Mouse (Mus musculus): ENCODE measurements around the gene Oaz2. TPM values are rescaled to one million over a fixed set of nuclear protein-coding genes. Genes with fewer than 3 reads are reported as not detected.

The Oaz2 gene
- polyA plus RNA-seq, 1 experiment from 2014 or later: 455 TPM

GRCm38 (mm10) chr9:65630631-65631353 is 37.0 kb upstream of the Oaz2 start:
- WGBS: under 1% methylated on average over 66 of the region's 78 CpGs
- peaks cover 18% of the 10 kb centered on the region for H3K4me1 ChIP-seq (replicated peaks; ENCODE audit: control insufficient read depth, insufficient read depth, low read length)

GRCm38 (mm10) chr9:65631354-65632021 is 36.3 kb upstream of the Oaz2 start:
- no peak for ATAC-seq (ENCODE audit: low read depth)
- H3K9ac ChIP-seq (ENCODE audit: low read length): peak overlapping the region; percentile 73
- peaks cover 18% of the 10 kb centered on the region for H3K4me1 ChIP-seq (replicated peaks; ENCODE audit: control insufficient read depth, insufficient read depth, low read length)
- H3K4me3 ChIP-seq (ENCODE audit: low read length): peak overlapping the region; percentile 76
- peaks cover 28% of the 10 kb centered on the region for H3K27me3 ChIP-seq (ENCODE audit: control insufficient read depth, insufficient read depth, low read depth, low read length)
- no peak overlapping the region for H3K27ac ChIP-seq (ENCODE audit: low read length)
- no peaks in the 10 kb centered on the region for H3K36me3 ChIP-seq (ENCODE audit: control insufficient read depth, insufficient read depth, low read length)
- H3K4me2 ChIP-seq (ENCODE audit: low read depth, low read length): peak overlapping the region; percentile 99
- no peaks in the 10 kb centered on the region for H3K9me3 ChIP-seq (ENCODE audit: control insufficient read depth, low read length)
- WGBS: 27% methylated on average over 16 of the region's 16 CpGs

More at GRCm38 (mm10) chr9:65630631-65631353, 37.0 kb upstream of the Oaz2 start:
- Histone ChIP-seq H3K4me2 (ENCODE audit: low read depth, low read length) (peak overlapping the region; percentile 99), H3K9ac (ENCODE audit: low read length) (peak overlapping the region; percentile 73), H3K4me3 (ENCODE audit: low read length) (peak overlapping the region; percentile 76), H3K27me3 (ENCODE audit: control insufficient read depth, insufficient read depth, low read depth, low read length) (peaks cover 30% of the 10 kb centered on the region), H3K36me3 (ENCODE audit: control insufficient read depth, insufficient read depth, low read length) (no peaks in the 10 kb centered on the region), H3K27ac (ENCODE audit: low read length) (peak overlapping the region; percentile 27; the same call in 1 of the 2 replicates), H3K9me3 (ENCODE audit: control insufficient read depth, low read length) (no peaks in the 10 kb centered on the region)
- peak; percentile 66 for ATAC-seq (ENCODE audit: low read depth)

- peaks cover 10% of the 10 kb centered on the region for H3K27me3 ChIP-seq (ENCODE audit: control insufficient read depth, insufficient read depth, low read depth, low read length)
- no peaks in the 10 kb centered on the region for H3K36me3 ChIP-seq (ENCODE audit: control insufficient read depth, insufficient read depth, low read length)
- no peak overlapping the region for H3K27ac ChIP-seq (ENCODE audit: low read length)
- no peaks in the 10 kb centered on the region for H3K9me3 ChIP-seq (ENCODE audit: control insufficient read depth, low read length)
- H3K9ac ChIP-seq (ENCODE audit: low read length): no peak overlapping the region
- no peak overlapping the region for H3K4me2 ChIP-seq (ENCODE audit: low read depth, low read length)
- WGBS: 75% methylated on average over 1 of the region's 1 CpGs
- peaks cover 11% of the 10 kb centered on the region for H3K4me1 ChIP-seq (replicated peaks; ENCODE audit: control insufficient read depth, insufficient read depth, low read length)
- no peak overlapping the region for H3K4me3 ChIP-seq (ENCODE audit: low read length)
- no peak for ATAC-seq (ENCODE audit: low read depth)
Measured at GRCm38 (mm10) chr9:65635766-65636165, 32.0 kb upstream of the Oaz2 start.

DNA sequence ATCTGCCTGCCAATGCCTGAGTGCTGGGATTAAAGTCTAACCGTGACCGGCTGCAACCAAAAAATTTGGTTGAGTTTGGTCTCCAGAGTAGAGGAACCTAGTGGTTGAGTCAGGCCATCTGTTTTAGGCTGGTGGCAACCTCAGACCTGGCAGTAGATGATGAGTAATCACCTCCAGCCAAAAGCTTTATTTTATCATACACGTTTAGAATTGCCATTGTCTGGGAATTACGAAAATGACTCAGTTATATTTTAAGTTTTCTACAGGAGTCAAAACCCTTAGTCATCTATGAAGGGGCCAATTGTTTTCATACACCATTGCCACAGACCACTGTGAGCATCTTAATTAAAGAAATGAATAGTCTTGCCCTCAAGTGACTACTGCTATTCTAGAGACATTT is 30.9 kb upstream of the Oaz2 start:
- H3K4me2 ChIP-seq (ENCODE audit: low read depth, low read length): no peak overlapping the region
- H3K27me3 ChIP-seq (ENCODE audit: control insufficient read depth, insufficient read depth, low read depth, low read length): no peaks in the 10 kb centered on the region; the same call in 1 of the 2 replicates
- H3K4me3 ChIP-seq (ENCODE audit: low read length): no peak overlapping the region
- no peaks in the 10 kb centered on the region for H3K9me3 ChIP-seq (ENCODE audit: control insufficient read depth, low read length)
- peaks cover 8% of the 10 kb centered on the region; the same call in 1 of the 2 replicates for H3K4me1 ChIP-seq (replicated peaks; ENCODE audit: control insufficient read depth, insufficient read depth, low read length)
- no peak overlapping the region for H3K9ac ChIP-seq (ENCODE audit: low read length)
- ATAC-seq (ENCODE audit: low read depth): no peak
- WGBS: 82% methylated on average over 4 of the region's 4 CpGs
- no peak overlapping the region for H3K27ac ChIP-seq (ENCODE audit: low read length)
- no peaks in the 10 kb centered on the region for H3K36me3 ChIP-seq (ENCODE audit: control insufficient read depth, insufficient read depth, low read length)

DNA sequence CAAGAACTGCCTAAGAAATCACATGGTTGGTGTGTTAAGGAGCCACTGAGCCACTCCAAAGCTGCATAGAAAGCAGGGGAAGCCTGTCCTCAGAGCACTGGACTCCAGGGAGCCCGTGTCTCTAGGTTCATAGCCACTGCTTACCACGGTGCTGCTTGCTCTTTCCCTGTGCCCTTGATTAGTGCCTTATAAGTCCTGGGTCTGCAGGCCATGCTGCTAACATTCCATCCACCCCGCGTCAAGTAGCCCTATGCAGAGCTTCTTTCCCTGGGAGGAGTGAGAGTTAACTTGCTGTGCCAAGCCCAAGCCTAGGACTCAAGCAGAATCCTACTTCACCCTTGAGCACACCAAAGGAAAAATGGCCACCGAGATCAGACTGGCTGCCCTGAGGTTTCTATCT is 28.7 kb upstream of the Oaz2 start:
- ATAC-seq (ENCODE audit: low read depth): no peak
- Histone ChIP-seq H3K4me2 (ENCODE audit: low read depth, low read length) (no peak overlapping the region), H3K27ac (ENCODE audit: low read length) (no peak overlapping the region), H3K27me3 (ENCODE audit: control insufficient read depth, insufficient read depth, low read depth, low read length) (no peaks in the 10 kb centered on the region), H3K4me1 (replicated peaks; ENCODE audit: control insufficient read depth, insufficient read depth, low read length) (peaks cover 8% of the 10 kb centered on the region; the same call in 1 of the 2 replicates), H3K36me3 (ENCODE audit: control insufficient read depth, insufficient read depth, low read length) (no peaks in the 10 kb centered on the region), H3K9me3 (ENCODE audit: control insufficient read depth, low read length) (no peaks in the 10 kb centered on the region), H3K4me3 (ENCODE audit: low read length) (no peak overlapping the region), H3K9ac (ENCODE audit: low read length) (no peak overlapping the region)
- 58% methylated on average over 5 of the region's 5 CpGs for WGBS

- peak; percentile 45; the same call in 1 of the 2 replicates for ATAC-seq (ENCODE audit: low read depth)
- peaks cover 8% of the 10 kb centered on the region; the same call in 1 of the 2 replicates for H3K4me1 ChIP-seq (replicated peaks; ENCODE audit: control insufficient read depth, insufficient read depth, low read length)
Measured at GRCm38 (mm10) chr9:65640838-65641410, 26.9 kb upstream of the Oaz2 start.

DNA sequence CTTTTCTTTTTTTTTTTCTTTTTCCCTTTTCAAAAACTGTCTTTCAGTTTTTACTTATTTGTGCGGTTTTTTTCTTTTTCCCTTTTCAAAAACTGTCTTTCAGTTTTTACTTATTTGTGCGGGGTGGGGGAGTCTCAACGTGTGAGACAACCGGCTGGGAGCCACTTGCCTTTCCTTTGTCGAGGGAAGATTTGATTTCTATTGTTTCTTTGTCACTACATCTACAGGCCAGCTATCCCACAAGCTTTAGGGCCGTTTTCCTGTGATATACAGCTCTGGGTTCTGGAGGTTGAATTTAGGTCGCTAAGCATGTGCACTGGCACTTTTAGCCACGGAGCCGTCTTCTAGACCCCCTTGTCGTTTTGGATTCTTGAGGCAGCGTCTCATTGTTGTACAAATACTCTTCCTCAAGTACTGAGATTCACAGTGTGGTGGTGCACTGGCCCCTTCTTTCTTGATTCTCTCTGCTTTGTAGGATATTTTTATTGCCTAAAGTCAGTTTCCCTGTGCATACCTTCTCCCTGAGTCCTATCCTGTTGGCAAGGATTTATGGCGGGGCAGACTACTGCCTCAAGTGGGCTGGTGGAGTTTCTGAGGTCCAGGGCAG is 26.3 kb upstream of the Oaz2 start:
- Histone ChIP-seq H3K4me3 (ENCODE audit: low read length) (no peak overlapping the region), H3K36me3 (ENCODE audit: control insufficient read depth, insufficient read depth, low read length) (no peaks in the 10 kb centered on the region), H3K27me3 (ENCODE audit: control insufficient read depth, insufficient read depth, low read depth, low read length) (no peaks in the 10 kb centered on the region), H3K4me2 (ENCODE audit: low read depth, low read length) (no peak overlapping the region), H3K4me1 (replicated peaks; ENCODE audit: control insufficient read depth, insufficient read depth, low read length) (peaks cover 8% of the 10 kb centered on the region; the same call in 1 of the 2 replicates), H3K9me3 (ENCODE audit: control insufficient read depth, low read length) (no peaks in the 10 kb centered on the region), H3K9ac (ENCODE audit: low read length) (no peak overlapping the region), H3K27ac (ENCODE audit: low read length) (no peak overlapping the region)
- no peak for ATAC-seq (ENCODE audit: low read depth)
- 27% methylated on average over 12 of the region's 12 CpGs for WGBS

More at GRCm38 (mm10) chr9:65640838-65641410, 26.9 kb upstream of the Oaz2 start:
- Histone ChIP-seq H3K27ac (ENCODE audit: low read length) (no peak overlapping the region), H3K4me3 (ENCODE audit: low read length) (no peak overlapping the region), H3K27me3 (ENCODE audit: control insufficient read depth, insufficient read depth, low read depth, low read length) (no peaks in the 10 kb centered on the region), H3K9me3 (ENCODE audit: control insufficient read depth, low read length) (no peaks in the 10 kb centered on the region), H3K4me2 (ENCODE audit: low read depth, low read length) (no peak overlapping the region), H3K36me3 (ENCODE audit: control insufficient read depth, insufficient read depth, low read length) (no peaks in the 10 kb centered on the region), H3K9ac (ENCODE audit: low read length) (no peak overlapping the region)
- WGBS: 13% methylated on average over 5 of the region's 5 CpGs

- no peaks in the 10 kb centered on the region for H3K36me3 ChIP-seq (ENCODE audit: control insufficient read depth, insufficient read depth, low read length)
- ATAC-seq (ENCODE audit: low read depth): no peak
- peaks cover 8% of the 10 kb centered on the region; the same call in 1 of the 2 replicates for H3K4me1 ChIP-seq (replicated peaks; ENCODE audit: control insufficient read depth, insufficient read depth, low read length)
- H3K9ac ChIP-seq (ENCODE audit: low read length): no peak overlapping the region
- H3K4me3 ChIP-seq (ENCODE audit: low read length): no peak overlapping the region
- H3K27ac ChIP-seq (ENCODE audit: low read length): no peak overlapping the region
- H3K4me2 ChIP-seq (ENCODE audit: low read depth, low read length): no peak overlapping the region
- no peaks in the 10 kb centered on the region for H3K9me3 ChIP-seq (ENCODE audit: control insufficient read depth, low read length)
- no peaks in the 10 kb centered on the region for H3K27me3 ChIP-seq (ENCODE audit: control insufficient read depth, insufficient read depth, low read depth, low read length)
Measured at GRCm38 (mm10) chr9:65642546-65642945, 25.3 kb upstream of the Oaz2 start.

GRCm38 (mm10) chr9:65644960-65645359 is 22.8 kb upstream of the Oaz2 start:
- H3K27ac ChIP-seq (ENCODE audit: low read length): no peak overlapping the region
- WGBS: 88% methylated on average over 4 of the region's 4 CpGs
- no peak for ATAC-seq (ENCODE audit: low read depth)

More at GRCm38 (mm10) chr9:65644960-65645359, 22.8 kb upstream of the Oaz2 start:
- H3K4me1 ChIP-seq (replicated peaks; ENCODE audit: control insufficient read depth, insufficient read depth, low read length): peaks cover 12% of the 10 kb centered on the region
- no peak overlapping the region for H3K4me2 ChIP-seq (ENCODE audit: low read depth, low read length)
- no peaks in the 10 kb centered on the region for H3K9me3 ChIP-seq (ENCODE audit: control insufficient read depth, low read length)
- no peaks in the 10 kb centered on the region for H3K27me3 ChIP-seq (ENCODE audit: control insufficient read depth, insufficient read depth, low read depth, low read length)
- no peak overlapping the region for H3K4me3 ChIP-seq (ENCODE audit: low read length)
- H3K9ac ChIP-seq (ENCODE audit: low read length): no peak overlapping the region
- H3K36me3 ChIP-seq (ENCODE audit: control insufficient read depth, insufficient read depth, low read length): no peaks in the 10 kb centered on the region

Data from lung, embryonic 16.5 days (tissue).